Mouse (Mus musculus): ENCODE data around the gene Dut. TPM values are rescaled to one million over a fixed set of nuclear protein-coding genes. Genes with fewer than 3 reads are reported as not detected.
"Not testable (repeated sequence)": the region's sequence is repeated elsewhere in the genome, so short reads cannot be mapped to it uniquely, and the experiment has no call there.

Gene Dut
- polyA plus RNA-seq, 1 experiment from 2014 or later = 150 TPM

DNA sequence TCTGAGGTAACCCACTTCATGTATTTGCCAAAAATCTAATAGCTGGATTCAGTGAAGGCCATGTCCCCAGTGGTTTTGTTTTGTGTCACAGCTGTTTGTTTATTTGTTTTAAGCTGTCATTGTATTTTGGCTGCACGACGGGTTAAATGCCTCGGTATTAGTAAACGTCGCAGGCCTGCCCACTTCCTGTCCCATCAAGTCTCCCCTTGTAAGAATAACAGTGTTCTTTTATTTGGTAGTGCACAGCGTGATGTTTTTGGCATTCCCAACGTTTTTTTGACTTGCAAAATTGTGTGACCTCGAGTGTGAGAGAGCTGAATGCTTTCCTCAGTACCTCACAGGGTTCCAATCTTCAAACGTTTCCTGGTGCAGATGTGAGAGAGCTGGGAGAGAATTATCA lies 16.8 kb downstream of the Dut start:
- 15% methylated on average over 9 of the region's 9 CpGs for WGBS
- no peak; the same call in 1 of the 2 replicates for ATAC-seq (replicated peaks; ENCODE audit: extremely low read depth, insufficient read depth, low FRiP score)
- Histone ChIP-seq H3K27me3 (ENCODE audit: control insufficient read depth, insufficient read depth, low read length) (no peaks in the 10 kb centered on the region), H3K4me1 (ENCODE audit: control insufficient read depth, insufficient read depth, low read length) (no peaks in the 10 kb centered on the region; the same call in 1 of the 2 replicates), H3K4me3 (ENCODE audit: low read length) (no peak overlapping the region), H3K9me3 (replicated peaks; ENCODE audit: control insufficient read depth, low read length) (no peaks in the 10 kb centered on the region), H3K36me3 (ENCODE audit: control insufficient read depth, insufficient read depth) (no peaks in the 10 kb centered on the region), H3K4me2 (ENCODE audit: low read depth, low read length) (no peak overlapping the region), H3K9ac (ENCODE audit: low read length) (no peak overlapping the region), H3K27ac (ENCODE audit: low read length) (no peak overlapping the region)

DNA sequence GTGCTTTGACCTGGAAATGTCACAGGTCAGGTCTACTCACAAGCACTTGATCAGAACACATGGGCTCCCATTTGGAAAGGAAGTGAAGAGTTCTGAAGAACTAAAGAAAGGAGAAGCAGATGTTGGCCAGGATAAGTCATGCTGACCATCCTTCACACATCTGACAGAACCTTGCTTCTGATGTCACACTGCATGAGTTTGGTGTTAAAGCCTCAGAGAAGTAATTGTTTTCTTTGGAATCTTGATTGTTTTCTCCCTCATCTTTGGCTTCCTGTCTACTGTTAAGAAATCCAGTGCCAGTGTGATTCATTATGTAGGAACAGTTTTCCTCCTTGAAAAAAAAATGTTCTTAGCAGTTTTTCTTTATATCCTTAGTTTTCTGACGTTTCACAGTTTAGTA lies 21.9 kb downstream of the Dut start:
- Histone ChIP-seq H3K9ac (ENCODE audit: low read length) (no peak overlapping the region), H3K27ac (ENCODE audit: low read length) (no peak overlapping the region), H3K4me3 (ENCODE audit: low read length) (no peak overlapping the region), H3K27me3 (ENCODE audit: control insufficient read depth, insufficient read depth, low read length) (no peaks in the 10 kb centered on the region), H3K36me3 (ENCODE audit: control insufficient read depth, insufficient read depth) (no peaks in the 10 kb centered on the region), H3K4me1 (ENCODE audit: control insufficient read depth, insufficient read depth, low read length) (no peaks in the 10 kb centered on the region; the same call in 1 of the 2 replicates), H3K4me2 (ENCODE audit: low read depth, low read length) (no peak overlapping the region), H3K9me3 (replicated peaks; ENCODE audit: control insufficient read depth, low read length) (peaks cover 5% of the 10 kb centered on the region; the same call in 1 of the 2 replicates)
- ATAC-seq (replicated peaks; ENCODE audit: extremely low read depth, insufficient read depth, low FRiP score) = no peak
- WGBS = 61% methylated on average over 1 of the region's 1 CpGs

DNA sequence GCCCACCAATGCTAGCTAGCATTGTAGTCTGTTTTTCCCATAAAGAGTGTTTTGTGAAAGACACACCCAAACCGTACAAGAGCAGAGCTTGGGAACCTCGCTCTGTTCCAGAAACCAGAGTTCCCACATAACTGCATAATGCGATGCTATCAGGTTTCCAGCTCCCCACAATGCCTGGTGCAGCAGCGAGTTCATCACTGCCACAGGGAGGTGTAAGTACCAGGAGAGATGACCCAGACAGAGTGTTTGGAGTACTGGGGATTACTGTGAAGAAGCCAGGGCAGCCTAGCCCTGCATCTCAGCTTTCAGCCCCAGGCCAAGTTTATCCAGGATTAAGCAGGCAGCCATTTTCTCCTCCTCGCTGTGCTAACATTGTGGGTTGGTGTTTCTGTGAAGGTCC lies 28.6 kb downstream of the Dut start:
- Histone ChIP-seq H3K4me3 (ENCODE audit: low read length) (no peak overlapping the region), H3K9me3 (replicated peaks; ENCODE audit: control insufficient read depth, low read length) (peaks cover 5% of the 10 kb centered on the region; the same call in 1 of the 2 replicates), H3K27me3 (ENCODE audit: control insufficient read depth, insufficient read depth, low read length) (no peaks in the 10 kb centered on the region), H3K4me1 (ENCODE audit: control insufficient read depth, insufficient read depth, low read length) (0 out of 2 replicates have a peak, but pooled peaks cover 2% of the 10 kb centered on the region), H3K4me2 (ENCODE audit: low read depth, low read length) (no peak overlapping the region), H3K9ac (ENCODE audit: low read length) (no peak overlapping the region), H3K27ac (ENCODE audit: low read length) (no peak overlapping the region), H3K36me3 (ENCODE audit: control insufficient read depth, insufficient read depth) (no peaks in the 10 kb centered on the region)
- ATAC-seq (replicated peaks; ENCODE audit: extremely low read depth, insufficient read depth, low FRiP score) = no peak
- 50% methylated on average over 5 of the region's 5 CpGs for WGBS

DNA sequence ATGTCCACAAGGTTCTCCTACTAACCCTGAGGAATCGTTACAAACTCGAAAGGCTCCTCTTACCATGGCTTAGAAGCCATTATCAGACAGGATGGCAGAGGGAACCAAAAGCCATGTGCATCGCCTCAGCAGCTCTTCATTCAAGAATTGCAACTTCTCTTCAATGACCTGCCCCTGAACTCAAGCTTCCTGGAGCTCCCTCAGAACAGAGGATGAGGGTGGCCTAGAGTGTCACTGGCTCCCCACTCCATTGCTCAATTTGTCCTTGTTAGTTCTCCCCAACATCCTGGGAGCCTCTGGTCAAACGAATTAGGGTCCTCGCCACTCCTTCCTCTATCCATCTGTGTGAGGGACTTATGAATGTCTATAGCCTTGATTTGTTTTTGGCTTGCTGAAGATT lies 29.7 kb downstream of the Dut start:
- 82% methylated on average over 5 of the region's 5 CpGs for WGBS
- no peak for ATAC-seq (replicated peaks; ENCODE audit: extremely low read depth, insufficient read depth, low FRiP score)

DNA sequence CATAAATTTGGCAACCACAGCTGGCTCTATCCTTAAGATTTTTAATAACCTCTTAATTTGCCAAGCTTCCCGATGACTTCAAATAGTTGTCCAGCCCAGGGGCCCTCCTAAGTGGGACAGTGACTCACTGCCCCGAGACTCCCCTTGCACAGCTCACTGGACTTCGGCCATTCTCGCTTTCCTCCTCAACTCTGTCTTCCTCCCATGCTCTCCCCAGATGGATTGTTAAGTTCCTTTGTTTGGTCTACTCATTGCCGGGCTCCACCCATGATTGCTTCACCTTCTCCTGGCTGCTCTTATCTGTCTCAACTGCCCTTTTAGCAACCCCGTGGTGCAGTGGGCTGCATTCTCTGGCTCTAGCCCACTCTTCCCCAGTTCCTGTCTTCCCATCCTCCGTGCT lies 31.5 kb downstream of the Dut start:
- no peak overlapping the region for H3K27ac ChIP-seq (ENCODE audit: low read length)
- ATAC-seq (replicated peaks; ENCODE audit: extremely low read depth, insufficient read depth, low FRiP score) = peak; percentile 49
- no peaks in the 10 kb centered on the region for H3K9me3 ChIP-seq (replicated peaks; ENCODE audit: control insufficient read depth, low read length)
- 0 out of 2 replicates have a peak, but pooled peaks cover 2% of the 10 kb centered on the region for H3K4me1 ChIP-seq (ENCODE audit: control insufficient read depth, insufficient read depth, low read length)
- no peaks in the 10 kb centered on the region for H3K36me3 ChIP-seq (ENCODE audit: control insufficient read depth, insufficient read depth)
- no peaks in the 10 kb centered on the region for H3K27me3 ChIP-seq (ENCODE audit: control insufficient read depth, insufficient read depth, low read length)
- no peak overlapping the region for H3K4me2 ChIP-seq (ENCODE audit: low read depth, low read length)
- H3K4me3 ChIP-seq (ENCODE audit: low read length) = no peak overlapping the region
- 35% methylated on average over 7 of the region's 7 CpGs for WGBS
- H3K9ac ChIP-seq (ENCODE audit: low read length) = no peak overlapping the region

More for the DNA sequence above, 29.7 kb downstream of the Dut start:
- no peaks in the 10 kb centered on the region for H3K27me3 ChIP-seq (ENCODE audit: control insufficient read depth, insufficient read depth, low read length)
- 0 out of 2 replicates have a peak, but pooled peaks cover 2% of the 10 kb centered on the region for H3K4me1 ChIP-seq (ENCODE audit: control insufficient read depth, insufficient read depth, low read length)
- H3K27ac ChIP-seq (ENCODE audit: low read length) = no peak overlapping the region
- H3K9ac ChIP-seq (ENCODE audit: low read length) = no peak overlapping the region
- no peak overlapping the region for H3K4me2 ChIP-seq (ENCODE audit: low read depth, low read length)
- no peak overlapping the region for H3K4me3 ChIP-seq (ENCODE audit: low read length)
- H3K36me3 ChIP-seq (ENCODE audit: control insufficient read depth, insufficient read depth) = no peaks in the 10 kb centered on the region
- H3K9me3 ChIP-seq (replicated peaks; ENCODE audit: control insufficient read depth, low read length) = peaks cover 1% of the 10 kb centered on the region; the same call in 1 of the 2 replicates

DNA sequence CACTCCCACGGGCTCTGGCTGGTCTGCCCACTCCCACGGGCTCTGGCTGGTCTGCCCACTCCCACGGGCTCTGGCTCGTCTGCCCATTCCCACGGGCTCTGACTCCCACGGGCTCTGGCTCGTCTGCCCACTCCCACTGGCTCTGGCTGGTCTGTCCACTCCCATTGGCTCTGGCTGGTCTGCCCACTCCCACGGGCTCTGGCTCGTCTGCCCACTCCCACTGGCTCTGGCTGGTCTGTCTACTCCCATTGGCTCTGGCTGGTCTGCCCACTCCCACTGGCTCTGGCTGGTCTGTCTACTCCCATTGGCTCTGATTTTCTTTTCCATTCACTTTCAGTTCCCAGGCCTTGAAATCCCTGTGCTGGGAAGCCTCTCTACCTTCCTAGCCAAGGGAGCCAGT lies 33.0 kb downstream of the Dut start:
- H3K9ac ChIP-seq (ENCODE audit: low read length); H3K4me2 ChIP-seq (ENCODE audit: low read depth, low read length); H3K27ac ChIP-seq (ENCODE audit: low read length); H3K36me3 ChIP-seq (ENCODE audit: control insufficient read depth, insufficient read depth); H3K27me3 ChIP-seq (ENCODE audit: control insufficient read depth, insufficient read depth, low read length); H3K4me1 ChIP-seq (ENCODE audit: control insufficient read depth, insufficient read depth, low read length); H3K9me3 ChIP-seq (replicated peaks; ENCODE audit: control insufficient read depth, low read length); H3K4me3 ChIP-seq (ENCODE audit: low read length); ATAC-seq (replicated peaks; ENCODE audit: extremely low read depth, insufficient read depth, low FRiP score): not testable (repeated sequence)
- 66% methylated on average over 9 of the region's 9 CpGs for WGBS

DNA sequence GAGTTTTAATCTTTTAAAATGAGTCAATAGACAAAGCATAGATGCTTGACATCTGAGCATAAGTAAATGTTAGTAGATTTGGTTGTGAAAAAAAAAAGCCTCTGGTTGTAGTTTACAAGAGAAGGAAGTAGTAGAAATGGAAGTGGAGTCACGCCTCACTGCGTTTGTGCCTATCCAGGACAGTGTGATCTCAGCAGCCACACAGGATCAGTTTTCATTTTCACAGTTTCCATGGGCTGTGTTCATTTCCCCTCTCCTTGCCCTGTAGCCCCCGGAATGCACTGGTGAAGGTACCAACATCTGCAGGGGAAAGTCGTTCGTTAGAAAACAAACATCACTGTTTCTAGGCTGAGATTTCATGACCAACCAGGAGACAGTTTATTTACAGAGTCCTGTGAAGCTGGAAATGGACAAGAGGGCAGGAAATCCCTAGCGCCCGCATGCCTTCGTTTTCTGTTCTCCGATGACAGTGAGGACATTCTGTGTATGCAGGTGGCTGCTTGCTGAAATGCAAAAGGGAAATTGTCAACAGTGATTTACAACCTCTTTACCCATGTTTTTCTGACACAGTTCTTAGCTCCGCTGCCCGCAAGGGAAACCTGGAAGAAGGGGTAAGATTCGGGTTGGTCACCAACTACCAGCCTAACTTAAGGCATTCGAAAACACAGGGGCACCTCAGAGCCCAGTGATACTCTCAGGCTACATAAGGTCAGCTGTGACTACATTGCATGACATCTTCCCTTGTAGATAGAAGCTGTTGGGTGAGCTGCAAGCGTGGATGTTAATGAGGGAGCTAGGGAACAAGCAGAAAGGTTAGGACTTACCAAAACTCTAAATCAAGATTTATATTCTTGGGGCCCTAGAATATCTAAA lies 35.6 kb downstream of the Dut start:
- WGBS = 58% methylated on average over 14 of the region's 14 CpGs

DNA sequence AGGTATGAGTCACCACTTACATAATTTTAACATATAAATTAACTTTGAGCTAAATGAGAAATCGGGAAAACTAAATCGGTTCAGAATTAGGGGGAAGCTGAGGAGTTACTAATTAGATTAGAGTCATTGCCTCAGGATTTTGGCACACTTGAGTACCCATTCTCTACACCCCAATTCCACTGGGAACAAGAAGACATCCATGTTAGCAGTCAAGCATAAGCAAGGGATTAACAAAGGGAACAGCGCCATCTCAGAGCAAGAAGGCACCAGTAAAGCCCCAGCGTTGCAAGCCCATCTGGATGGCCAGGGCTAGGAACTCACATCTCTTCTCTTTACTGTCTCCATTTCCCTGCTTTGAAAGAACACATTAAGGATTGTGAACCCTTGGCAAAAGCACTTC lies 38.8 kb downstream of the Dut start:
- 0 out of 2 replicates have a peak, but pooled peaks cover 2% of the 10 kb centered on the region for H3K4me1 ChIP-seq (ENCODE audit: control insufficient read depth, insufficient read depth, low read length)
- H3K9ac ChIP-seq (ENCODE audit: low read length) = no peak overlapping the region
- H3K36me3 ChIP-seq (ENCODE audit: control insufficient read depth, insufficient read depth) = no peaks in the 10 kb centered on the region
- no peaks in the 10 kb centered on the region for H3K9me3 ChIP-seq (replicated peaks; ENCODE audit: control insufficient read depth, low read length)
- no peak overlapping the region for H3K4me2 ChIP-seq (ENCODE audit: low read depth, low read length)
- no peak for ATAC-seq (replicated peaks; ENCODE audit: extremely low read depth, insufficient read depth, low FRiP score)
- H3K4me3 ChIP-seq (ENCODE audit: low read length) = no peak overlapping the region
- WGBS = 84% methylated on average over 4 of the region's 4 CpGs
- no peak overlapping the region for H3K27ac ChIP-seq (ENCODE audit: low read length)
- no peaks in the 10 kb centered on the region for H3K27me3 ChIP-seq (ENCODE audit: control insufficient read depth, insufficient read depth, low read length)

More for the DNA sequence above, 35.6 kb downstream of the Dut start:
- H3K36me3 ChIP-seq (ENCODE audit: control insufficient read depth, insufficient read depth) = no peaks in the 10 kb centered on the region
- peak overlapping the region; percentile 32 for H3K4me2 ChIP-seq (ENCODE audit: low read depth, low read length)
- 0 out of 2 replicates have a peak, but pooled peaks cover 5% of the 10 kb centered on the region for H3K4me1 ChIP-seq (ENCODE audit: control insufficient read depth, insufficient read depth, low read length)
- H3K27me3 ChIP-seq (ENCODE audit: control insufficient read depth, insufficient read depth, low read length) = no peaks in the 10 kb centered on the region
- no peak overlapping the region for H3K9ac ChIP-seq (ENCODE audit: low read length)
- H3K4me3 ChIP-seq (ENCODE audit: low read length) = no peak overlapping the region
- no peak for ATAC-seq (replicated peaks; ENCODE audit: extremely low read depth, insufficient read depth, low FRiP score)
- H3K27ac ChIP-seq (ENCODE audit: low read length) = no peak overlapping the region
- H3K9me3 ChIP-seq (replicated peaks; ENCODE audit: control insufficient read depth, low read length) = no peaks in the 10 kb centered on the region

DNA sequence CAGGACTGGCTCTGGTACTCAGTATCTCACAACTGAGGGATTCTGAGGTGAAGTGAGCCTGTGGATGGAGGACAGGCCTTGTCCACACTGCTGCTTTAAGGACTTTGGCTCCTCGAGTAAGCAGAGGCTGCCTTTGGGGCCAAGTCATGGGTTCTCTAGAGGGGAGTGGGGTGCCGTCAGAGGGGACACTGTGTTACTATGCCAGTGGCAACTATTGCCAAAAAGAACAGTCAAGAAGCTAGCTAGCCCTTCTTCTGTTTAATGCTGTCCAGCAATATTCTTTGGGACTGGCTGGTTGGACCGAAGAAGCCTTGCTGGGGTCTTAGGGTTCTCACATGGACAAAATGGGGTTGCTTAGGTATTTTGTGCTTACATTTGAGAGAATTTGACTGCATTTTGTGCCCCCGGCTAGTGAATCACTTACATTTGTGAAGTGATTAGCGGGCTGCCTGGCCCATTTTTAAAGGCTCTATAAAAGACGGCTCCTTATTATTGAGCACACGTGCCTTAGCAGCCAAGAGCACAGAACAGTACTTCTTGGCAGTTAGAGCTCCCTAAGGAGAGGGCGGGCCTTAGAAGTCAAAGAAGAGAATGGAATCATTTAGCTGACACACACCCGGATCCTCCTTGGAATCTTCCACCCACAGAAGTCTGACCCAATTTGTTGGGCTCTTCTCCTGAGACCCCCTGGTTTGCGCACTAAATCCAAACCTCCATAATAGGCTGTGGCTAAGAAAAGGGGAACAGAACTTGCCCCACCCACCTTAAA lies 43.4 kb downstream of the Dut start:
- WGBS = 75% methylated on average over 10 of the region's 10 CpGs
- ATAC-seq (replicated peaks; ENCODE audit: extremely low read depth, insufficient read depth, low FRiP score) = peak; percentile 52; the same call in 1 of the 2 replicates
- no peaks in the 10 kb centered on the region for H3K27me3 ChIP-seq (ENCODE audit: control insufficient read depth, insufficient read depth, low read length)

More for the DNA sequence above, 43.4 kb downstream of the Dut start:
- no peaks in the 10 kb centered on the region for H3K9me3 ChIP-seq (replicated peaks; ENCODE audit: control insufficient read depth, low read length)
- no peak overlapping the region for H3K27ac ChIP-seq (ENCODE audit: low read length)
- H3K9ac ChIP-seq (ENCODE audit: low read length) = no peak overlapping the region
- H3K4me1 ChIP-seq (ENCODE audit: control insufficient read depth, insufficient read depth, low read length) = no peaks in the 10 kb centered on the region
- no peaks in the 10 kb centered on the region for H3K36me3 ChIP-seq (ENCODE audit: control insufficient read depth, insufficient read depth)
- H3K4me3 ChIP-seq (ENCODE audit: low read length) = no peak overlapping the region
- H3K4me2 ChIP-seq (ENCODE audit: low read depth, low read length) = no peak overlapping the region
